Mouse (Mus musculus) kidney, adult 11 months (tissue): ENCODE measurements around the gene Prr12.

Source experiments
- DNase-seq: peaks from one replicate; pipeline ENCODE4 v3.0.0; 2022

The Prr12 gene

DNA sequence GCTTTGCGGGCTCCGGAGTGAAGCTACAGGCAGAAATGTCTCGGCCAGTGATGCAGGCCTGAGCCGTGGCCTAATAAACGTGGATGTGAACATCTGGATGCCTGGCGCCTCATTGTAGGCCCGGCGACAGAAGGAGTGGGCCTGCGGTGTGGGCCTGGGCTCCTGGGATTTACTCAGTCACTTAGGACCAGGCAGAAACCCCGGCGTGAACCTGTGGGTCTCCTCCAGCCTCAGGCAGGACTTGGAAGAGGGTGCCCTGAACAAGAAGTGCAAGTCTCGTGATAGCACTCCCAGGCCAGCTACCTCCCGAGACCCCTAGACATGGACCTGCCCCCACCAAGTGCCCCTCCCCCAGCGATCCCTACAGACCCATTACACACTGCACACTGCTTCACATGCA is 24.6 kb upstream of the Prr12 start:
- no peak for DNase-seq

DNA sequence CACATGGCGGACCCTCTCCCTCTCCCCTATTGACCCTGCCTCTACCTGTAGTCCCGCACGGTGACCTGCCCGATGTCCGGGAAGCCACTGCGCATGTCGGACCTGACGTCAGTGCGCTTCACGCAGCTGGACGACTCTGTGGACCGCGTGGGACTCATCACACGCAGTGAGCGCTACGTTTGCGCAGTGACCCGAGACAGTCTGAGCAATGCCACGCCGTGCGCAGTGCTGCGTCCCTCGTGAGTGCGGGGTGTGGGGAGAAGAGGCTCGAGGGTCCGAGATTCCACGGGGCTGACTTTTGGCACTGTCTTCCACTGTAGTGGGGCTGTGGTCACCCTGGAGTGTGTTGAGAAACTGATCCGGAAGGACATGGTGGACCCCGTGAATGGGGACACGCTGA is 23.8 kb upstream of the Prr12 start:
- DNase-seq: no peak

DNA sequence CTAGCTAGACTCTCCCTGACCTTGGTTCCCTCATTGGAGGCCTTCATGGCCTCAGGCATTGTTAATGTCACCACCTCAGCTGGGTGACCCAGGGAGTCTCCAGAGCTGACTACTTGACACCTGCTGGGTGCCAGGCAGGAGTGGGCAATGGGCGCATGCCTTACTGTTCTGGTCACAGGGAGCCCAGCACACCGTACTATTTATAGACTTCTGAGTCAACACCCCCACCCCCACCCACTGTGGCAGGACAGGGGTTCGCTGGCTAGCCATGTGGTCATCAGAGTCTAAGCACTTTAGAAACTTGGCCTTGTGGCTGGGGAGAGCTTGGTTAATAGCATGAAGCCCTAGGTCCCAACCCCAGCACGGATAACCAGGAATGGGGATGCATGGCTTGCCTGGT is 22.7 kb upstream of the Prr12 start:
- DNase-seq: peak; percentile 54

DNA sequence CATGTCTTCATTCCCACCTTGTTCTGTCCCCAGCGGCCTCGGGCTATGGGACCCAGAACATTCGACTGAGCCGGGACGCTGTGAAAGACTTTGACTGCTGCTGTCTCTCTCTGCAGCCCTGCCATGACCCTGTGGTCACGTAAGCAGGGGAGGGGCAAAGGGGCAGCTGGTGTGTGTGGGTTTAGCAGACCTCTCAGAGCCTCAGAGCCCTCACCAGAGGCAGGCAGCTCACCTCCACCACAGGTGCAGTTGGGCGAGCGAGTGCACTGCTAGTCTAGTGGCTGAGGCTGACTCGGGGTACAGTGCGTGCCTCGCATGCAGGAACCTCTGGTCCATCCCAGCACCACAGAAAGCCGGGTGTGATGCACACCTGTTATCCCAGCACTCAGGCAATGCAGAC is 21.3 kb upstream of the Prr12 start:
- DNase-seq: no peak

DNA sequence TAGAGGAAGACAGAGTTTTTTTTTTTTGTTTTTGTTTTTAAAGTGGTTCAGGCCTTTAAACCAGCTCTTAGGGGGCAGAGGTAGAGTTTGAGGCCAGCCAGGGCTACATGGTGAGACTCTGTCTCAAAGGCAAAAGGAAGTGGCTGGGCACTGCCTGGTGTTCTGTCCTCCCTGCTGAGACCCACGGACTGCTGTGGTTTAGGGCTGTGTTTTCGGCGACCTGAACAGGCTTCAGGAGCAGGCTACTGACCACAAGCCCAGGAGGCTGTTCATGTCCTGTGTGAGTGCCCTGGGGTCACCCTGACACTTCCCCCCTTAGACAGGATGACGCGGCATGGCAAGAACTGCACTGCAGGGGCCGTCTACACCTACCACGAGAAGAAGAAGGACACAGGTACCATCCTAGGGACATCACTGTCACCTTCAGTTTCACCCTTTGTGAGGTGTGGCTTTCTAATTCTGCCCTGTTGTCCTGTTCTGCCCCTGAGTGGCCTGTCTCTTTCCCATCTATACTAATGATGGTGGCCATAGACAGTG is 20.6 kb upstream of the Prr12 start:
- no peak for DNase-seq

DNA sequence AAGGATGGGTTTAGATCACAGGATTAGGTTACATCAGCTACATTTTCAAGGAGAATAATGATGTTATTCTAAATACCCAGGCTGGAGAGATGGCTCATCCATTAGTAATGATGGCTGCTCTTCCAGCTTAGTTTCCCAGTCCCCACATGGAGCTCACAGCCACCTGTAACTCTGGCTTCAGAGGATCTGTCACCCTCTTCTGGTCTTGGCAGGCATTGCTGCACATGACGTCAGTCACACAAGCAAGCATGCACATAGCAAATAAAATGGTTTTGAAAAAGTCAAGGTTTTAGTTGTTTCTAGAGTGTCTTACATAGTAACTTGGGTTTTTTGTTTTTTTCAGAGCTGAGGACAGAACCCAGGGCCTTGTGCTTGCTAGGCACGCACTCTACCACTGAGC is 19.5 kb upstream of the Prr12 start:
- no peak for DNase-seq

DNA sequence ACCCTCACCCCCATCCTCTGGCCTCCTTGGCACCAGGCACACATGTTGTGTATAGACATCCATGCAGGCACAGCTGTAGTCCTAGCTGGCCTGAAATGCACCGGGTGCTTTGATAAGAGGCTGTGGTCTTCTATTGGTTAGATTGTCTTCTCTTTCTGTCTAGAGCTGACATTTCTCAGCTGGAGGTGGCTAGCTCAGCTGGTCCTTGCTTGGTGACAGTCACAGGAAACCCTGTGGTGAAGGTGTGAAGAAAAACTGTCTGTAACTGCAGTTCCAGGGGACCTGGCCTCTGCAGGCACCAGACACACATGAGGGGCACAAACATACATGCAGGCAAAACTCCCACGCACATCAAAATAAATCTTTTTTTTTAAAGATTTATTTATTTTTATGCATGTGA is 17.0 kb upstream of the Prr12 start:
- no peak for DNase-seq

DNA sequence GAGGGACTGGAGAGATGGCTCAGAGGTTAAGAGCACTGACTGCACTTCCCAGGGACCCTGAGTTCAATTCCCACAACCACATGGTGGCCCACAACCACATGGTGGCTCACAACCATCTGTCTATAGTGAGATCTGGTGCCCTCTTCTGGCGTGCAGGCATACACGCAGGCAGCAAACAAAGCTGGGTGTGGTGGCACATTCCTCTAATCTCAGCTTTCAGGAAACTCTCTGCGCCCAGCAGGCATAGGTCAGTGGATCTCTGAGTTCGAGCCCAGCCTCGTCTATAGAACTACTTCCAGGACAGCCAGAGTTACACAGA is 15.3 kb upstream of the Prr12 start:
- peak; percentile 52 for DNase-seq

DNA sequence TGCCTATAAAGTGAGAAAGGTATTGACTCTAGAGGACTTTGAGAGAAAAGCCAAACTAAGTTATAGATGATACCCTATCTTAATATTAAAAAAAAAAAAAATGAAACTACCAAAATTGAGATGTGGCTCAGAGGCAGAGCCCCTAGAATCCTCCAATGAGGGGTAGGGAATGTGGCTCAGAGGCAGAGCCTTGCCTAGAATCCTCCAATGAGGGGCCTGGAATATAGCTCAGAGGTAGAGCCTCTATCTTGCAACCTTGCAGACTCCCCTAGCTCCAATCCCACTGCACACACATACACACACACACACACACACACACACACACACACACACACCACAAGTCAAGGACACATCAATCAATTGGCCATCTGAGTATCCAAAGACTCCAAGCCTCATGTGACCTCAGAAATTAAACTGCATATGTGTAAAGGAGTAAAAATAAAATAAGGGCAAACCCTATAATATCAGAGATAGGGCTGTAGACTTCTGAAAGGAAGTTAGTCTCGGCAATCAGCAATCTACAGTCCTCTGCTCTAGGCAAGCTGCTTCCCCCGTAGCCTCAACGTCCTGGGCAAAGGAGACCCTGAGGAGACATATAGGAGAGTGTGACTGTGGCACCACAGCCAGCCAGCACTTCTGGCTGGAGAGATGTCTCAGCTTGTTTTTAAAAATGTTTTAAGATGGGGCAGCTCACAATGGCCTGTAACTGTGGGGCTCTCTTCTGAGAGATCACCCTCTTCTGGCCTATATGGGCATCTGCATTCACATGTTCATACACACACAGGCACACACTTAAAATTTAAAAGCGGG is 14.7 kb upstream of the Prr12 start:
- DNase-seq: no peak

DNA sequence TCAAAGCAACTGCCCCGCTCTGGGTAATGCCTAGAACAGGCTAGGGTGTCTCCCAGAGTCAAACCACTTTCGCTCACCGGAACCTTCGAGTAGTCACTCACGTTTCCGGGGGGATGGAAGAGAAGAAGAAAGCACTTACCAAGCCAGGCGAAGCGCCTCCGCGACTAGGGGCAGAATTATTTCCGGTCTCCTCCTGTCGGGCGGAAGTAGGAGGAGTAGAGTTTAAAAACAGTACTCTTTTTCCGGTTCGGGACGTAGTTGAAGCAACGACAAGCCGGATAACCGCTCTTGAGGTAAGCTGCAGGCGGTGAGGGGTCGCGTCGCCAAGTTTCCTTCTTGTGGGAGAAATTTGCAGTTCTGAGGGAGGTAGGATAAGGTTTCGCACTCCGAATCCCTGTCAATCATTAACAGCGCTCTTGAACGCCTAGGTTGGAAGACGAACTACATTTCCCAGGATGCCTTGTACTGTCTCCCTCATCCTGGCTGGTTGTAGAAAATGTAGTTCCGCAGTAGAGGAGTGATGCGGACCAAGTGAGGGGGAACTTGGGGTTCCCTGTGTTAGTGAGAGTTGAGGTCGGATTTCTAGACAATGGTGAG is 9.7 kb upstream of the Prr12 start, which contains the start of the genes Nosip and Prrg2:
Gene Nosip, plus strand, starts transcription at position 191 of the 597 bp plus-strand sequence.
Gene Prrg2, minus strand, starts transcription at position 439 of the 597 bp plus-strand sequence.
- peak; percentile 96 for DNase-seq

DNA sequence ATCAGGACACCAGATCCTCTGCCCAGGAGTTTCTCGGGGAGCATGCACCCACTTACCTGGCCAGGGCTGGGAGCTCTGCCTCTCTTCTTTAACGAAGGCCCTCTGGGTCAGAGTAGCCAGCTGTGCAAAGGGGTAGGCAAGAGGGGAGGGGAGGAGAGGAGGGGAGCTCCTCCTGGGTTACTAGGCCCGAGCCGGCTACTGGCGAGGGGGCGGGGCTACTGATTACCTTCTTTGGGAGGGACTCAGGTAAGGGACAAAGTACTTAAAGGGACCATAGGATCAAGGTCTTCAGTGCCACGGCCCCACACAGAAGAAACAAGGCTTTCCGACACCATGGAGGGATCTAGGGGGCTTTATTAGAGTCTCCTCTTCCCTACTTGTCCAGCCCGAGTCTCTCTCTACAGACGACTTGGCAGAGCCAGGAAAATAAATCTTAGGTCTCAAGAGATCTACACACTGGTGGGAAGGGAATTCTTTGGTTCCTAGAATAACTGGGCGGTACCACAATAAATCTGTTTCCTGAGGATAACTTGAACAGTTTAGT is 8.9 kb upstream of the Prr12 start:
- peak; percentile 85 for DNase-seq

DNA sequence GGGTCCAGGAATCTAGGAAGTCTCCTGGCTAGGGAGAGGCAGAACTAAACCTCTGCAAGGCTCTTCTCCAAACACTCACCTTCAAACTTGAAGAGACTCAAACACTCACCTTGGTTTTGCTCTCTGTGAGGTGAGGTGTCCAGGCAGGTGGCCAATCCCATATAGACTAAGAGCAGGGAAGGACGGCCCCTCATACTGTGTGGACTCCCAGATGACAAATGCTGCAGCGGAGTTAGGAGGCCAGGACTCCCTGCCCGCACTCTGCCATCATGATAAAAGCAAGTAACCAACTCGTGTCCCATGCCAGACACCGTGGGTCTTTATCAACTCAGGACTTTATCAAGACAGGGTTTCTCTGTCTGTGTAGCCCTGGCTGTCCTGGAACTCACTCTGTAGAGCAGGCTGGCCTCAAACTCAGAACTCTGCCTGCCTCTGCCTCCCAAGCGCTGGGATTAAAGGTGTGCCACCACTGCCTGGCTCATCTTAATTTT is 8.0 kb upstream of the Prr12 start:
- DNase-seq: no peak

DNA sequence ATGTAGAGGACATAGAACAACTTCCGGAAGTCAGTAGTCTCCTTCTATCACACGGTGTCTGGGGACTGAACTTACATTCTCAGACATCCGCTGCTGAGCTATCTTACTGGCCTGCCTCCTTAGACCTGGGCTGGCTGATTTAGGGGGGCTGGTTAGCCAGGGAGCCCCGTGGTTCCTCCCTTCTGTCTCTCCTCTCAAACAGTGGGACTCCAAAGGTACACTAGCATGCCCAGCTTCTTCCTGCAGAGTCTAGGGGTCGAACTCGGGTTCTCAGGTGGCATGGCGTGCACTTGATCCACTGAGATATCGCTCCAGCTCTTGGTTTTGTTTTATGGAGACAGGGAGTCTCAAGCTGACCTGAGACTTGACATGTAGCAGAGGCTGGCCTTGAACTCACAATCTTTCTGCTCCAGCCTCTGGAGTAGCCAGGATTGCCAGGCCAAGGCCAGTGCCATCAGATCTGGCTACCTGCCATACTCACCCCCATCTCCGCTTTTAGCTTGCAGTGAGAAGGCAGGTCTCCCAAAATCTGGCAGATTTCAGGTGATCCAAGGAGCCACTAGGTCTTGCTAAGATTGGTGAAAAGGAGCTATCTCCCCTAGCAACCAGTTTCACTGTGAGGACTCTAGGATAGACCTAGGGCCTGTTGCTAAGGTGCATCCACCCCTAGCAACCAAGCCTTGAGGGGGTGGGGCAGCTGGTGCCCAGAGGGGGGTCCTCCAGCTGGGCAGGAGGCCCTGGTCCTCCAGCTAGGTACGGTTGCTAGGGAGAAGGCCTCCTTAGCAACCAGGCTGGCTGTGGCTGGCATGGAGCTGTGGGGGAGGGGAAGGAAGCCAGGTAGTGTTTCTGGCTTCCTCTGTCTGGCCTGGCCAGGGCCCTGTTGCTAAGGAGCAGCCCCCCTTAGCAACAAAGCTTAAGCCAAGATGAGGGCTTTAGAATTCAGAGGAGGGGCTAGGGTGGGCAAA is 6.2 kb upstream of the Prr12 start:
- no peak for DNase-seq

DNA sequence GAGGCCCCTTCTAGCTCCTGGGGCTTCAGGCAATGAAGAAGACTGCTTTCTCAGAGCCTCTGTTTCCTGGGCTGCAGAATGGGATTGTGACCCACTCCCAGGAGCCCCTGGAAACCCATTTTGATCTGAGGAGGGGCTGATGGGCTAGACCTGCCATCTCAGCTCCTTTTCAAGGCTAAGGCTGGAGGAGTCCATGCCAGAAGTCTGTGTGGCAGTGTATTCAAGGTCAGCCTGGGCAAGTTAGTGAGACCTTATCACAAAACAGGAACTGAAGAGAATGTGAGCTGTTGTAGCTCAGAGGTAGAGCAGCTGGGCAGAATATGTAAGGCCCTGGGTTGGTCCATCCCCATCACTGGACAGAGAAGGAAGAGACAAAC is 4.3 kb upstream of the Prr12 start:
- DNase-seq: no peak

DNA sequence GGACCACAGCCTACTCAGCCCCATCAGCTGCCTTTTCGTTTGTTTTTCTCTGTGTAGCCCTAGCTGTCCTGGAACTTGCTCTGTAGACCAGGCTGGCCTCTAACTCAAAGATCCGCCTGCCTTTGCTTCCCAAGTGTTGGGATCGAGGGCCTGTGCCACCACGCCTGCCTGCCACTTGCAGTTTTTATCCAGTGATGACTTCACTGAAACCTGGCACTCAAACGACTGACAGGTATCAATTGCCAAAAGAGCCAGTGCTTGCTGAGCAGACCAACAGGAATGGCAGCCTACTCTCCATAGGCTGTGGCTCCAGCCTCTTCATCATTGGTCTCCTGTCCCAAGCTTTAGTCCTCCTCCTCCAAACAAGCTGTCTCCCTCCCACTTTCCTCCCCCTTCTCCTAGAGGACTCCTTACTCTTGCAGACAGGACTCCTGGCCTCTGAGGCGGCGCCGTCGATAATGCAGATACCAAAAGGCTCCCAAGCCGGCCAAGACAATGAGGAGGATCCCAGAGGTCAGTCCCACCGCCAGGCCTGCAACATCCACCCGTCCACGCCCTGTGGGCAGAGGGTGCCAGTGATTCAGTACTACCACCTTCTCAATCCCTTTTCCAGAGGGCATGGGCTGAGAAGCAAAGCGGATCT is 3.8 kb upstream of the Prr12 start:
- no peak for DNase-seq

DNA sequence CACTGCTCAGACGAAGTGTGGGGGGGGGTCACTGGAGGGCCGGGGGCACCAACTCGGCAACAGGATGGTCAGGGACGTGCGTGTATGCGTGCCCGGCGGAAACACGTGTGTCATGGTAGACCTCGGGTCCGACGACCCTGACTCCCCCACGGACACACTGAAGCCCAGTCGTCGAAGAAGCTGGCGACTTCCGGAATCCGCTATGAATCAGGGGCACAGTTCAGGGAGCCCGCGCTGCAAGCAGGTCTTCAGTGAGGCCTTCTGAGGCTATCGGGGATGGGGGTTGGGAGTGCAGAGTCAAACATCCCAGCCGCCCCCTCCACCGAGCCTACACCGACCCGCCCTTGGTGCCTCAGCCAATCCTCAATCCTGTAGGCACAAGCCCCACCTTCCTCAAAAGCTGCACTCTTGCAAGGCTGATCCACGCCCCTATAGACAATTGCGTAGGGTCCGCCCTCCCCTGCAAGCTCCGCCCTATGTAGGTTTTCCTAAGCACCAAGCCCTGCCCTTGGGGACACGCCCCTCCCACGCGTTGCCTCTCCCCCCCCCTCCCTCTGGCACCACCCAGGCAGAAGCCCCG is 1.3 kb upstream of the Prr12 start:
- DNase-seq: peak; percentile 99

DNA sequence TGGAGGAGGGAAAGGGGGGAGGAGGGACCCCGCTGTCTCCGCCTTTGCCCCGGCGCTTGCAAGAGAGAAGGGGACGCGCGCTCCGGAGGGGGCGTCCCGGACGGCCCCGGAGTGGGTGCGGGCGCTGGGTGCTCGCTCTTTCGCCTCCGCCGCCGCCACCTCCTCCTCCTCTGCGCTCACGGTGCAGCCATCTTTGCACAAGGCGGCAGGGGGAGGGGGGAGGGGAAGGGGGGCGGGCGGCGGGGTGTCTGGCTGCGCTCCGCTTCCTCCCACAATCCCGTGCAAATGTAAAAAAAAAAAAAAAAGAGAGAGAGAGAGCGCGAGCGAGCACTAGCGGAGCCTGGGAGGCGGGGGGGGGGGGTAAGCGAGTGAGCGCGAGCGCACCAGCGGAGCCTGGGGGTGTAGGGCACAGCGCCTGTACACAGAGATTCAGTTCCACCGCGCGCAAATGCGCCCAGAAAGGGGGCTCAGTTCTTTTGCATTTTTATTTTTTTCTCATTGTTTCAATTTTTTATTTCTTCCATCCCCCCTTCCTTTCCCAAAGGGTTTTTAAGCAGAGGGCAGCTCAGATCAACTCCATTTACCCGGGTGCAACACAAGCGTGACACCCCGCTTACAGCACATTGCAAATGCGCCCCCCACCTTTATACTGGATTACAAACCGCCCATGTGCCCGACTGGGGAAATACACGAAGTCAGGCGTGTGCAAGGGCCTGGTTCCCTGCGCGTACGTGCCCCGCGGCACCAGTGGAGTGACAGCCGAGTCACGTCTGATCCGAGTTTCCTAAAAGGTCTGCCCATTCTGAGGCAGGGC is 643 bp upstream of the Prr12 start:
- peak; percentile 77 for DNase-seq

DNA sequence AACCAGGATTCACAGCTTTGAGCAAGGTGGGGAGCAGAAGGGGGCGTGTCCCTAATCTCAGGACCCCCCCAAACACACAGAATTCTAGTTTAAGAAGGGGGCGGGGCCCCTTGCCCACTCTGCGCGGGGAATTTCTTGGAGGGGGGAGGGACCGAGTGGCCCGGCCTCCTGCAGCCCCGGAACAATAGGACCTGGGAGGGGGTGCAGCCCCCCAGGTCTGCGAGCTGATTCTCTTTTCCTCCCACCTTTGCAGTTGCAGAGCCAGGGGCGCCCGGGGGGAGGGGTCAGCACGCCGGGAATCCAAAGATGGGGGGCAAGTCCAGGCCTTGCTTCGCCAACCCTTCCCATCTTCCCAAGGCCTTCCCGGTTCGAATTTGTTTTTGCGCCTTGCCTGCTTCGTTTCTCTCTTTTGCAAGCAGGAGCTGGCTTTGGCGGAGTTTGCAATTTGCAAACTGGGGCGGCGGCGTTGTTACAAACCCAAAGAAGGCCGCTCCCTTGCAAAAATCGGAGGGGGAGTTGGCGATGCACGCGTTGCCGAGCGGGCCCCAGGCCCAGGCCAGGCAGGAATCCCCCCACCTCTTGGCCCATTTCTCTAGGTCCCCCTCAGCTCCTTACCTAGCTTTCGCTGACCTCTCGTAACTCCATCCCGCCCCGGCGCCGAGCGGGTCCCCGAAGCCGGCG is 360 bp downstream of the Prr12 start:
- peak; percentile 45 for DNase-seq

DNA sequence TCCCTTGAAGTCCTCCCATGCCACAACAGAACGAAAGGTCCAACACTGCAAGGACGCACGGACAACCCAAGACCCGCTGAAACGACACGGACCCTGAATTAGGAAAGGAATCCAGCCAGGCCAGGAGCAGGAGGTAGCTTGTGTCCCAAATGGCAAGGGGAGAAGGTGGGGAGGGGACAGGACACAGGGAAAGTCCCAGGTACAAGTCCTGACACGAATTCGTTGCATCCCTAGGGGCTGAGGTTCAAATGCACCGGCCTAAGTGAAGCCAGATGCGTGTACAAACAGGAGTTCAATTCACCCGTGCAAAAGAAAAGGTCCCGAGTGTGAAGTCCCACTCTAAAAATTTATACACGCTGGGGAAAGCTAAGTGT is 1.1 kb downstream of the Prr12 start:
- DNase-seq: no peak

DNA sequence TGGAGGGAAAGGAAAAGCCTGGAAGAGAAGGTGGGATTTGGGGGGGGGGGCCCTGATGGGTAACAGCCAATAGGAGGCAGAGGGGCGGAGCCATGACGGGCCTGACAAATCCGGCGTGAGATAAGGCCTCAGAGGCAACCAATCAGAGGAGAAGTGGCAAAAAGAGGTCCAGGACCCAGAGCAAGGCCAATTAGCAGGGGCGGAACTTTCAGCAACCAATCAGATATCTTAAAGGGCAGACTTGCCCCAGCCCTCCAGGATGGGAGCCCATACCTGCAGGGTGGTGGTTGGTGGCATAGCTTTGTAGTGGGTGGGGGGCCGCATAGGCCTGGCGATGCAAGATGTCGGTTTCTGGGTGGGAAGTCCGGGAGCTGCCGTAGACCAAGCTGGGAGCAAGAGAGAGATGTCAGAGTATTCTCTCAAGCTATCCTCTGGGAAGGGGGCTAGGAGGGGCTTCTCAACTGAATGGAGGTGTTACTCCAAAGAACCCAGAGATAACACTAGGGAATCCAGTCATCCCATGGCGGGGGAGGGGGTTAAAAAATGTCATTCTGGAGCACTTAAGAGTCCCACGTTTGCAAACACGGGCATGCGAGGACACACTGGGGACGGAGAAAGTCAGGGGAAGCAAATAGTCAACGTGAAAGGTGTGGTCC is 1.6 kb downstream of the Prr12 start:
- peak; percentile 75 for DNase-seq
